Mouse (Mus musculus) kidney, embryonic 14.5 days (tissue): ENCODE measurements around the gene Nhlh1. TPM values are rescaled to one million over a fixed set of nuclear protein-coding genes. Genes with fewer than 3 reads are reported as not detected.

ENCODE experiments used
- ATAC-seq: fragments of 200-750 bp; cut with Nextera tagmentation; 2 replicates; pipeline ENCODE4 v1.8.0; 2017; ENCODE audit warnings: moderate number of reproducible peaks, mild to moderate bottlenecking, moderate TSS enrichment, moderate library complexity; ENCODE audit not compliant: low FRiP score, low TSS enrichment
- H3K27ac ChIP-seq: fragments of 300-500 bp; sonication (generic); 2 replicates; pipeline ENCODE4 v1.5.1; 2014; ENCODE audit warnings: low read depth, mild to moderate bottlenecking, low read length, moderate library complexity, mixed read lengths
- H3K27me3 ChIP-seq: fragments of 300-500 bp; sonication (generic); 2 replicates; pipeline ENCODE4 v1.6.1; 2014; ENCODE audit warnings: mild to moderate bottlenecking, low read length; ENCODE audit not compliant: control insufficient read depth, insufficient read depth
- H3K36me3 ChIP-seq: fragments of 300-500 bp; sonication (generic); 2 replicates; pipeline ENCODE4 v1.6.1; 2014; ENCODE audit warnings: low read length, mixed read lengths; ENCODE audit not compliant: control insufficient read depth, insufficient read depth
- H3K4me1 ChIP-seq: fragments of 300-500 bp; sonication (generic); 2 replicates; pipeline ENCODE4 v1.6.1; 2014; ENCODE audit warnings: low read length, mixed read lengths; ENCODE audit not compliant: control insufficient read depth, insufficient read depth
- H3K4me2 ChIP-seq: fragments of 300-500 bp; sonication (generic); replicated peaks from 2 replicates; pipeline ENCODE4 v1.6.1; 2014; ENCODE audit warnings: low read depth, mild to moderate bottlenecking, low read length
- H3K4me3 ChIP-seq: fragments of 300-500 bp; sonication (generic); 2 replicates; pipeline ENCODE4 v1.5.1; 2014; ENCODE audit warnings: mild to moderate bottlenecking, low read length
- H3K9ac ChIP-seq: fragments of 300-500 bp; sonication (generic); 2 replicates; pipeline ENCODE4 v1.6.1; 2014; ENCODE audit warnings: low read depth, mild to moderate bottlenecking, low read length, moderate library complexity
- H3K9me3 ChIP-seq: fragments of 300-500 bp; sonication (generic); 2 replicates; pipeline ENCODE4 v1.6.1; 2016; ENCODE audit warnings: low read length; ENCODE audit not compliant: control insufficient read depth
- WGBS: fragments of 180-500 bp; shearing (Covaris S2); extraction: QIAGEN DNeasy Blood & Tissue Kit; methylation state at CpG from one replicate; pipeline ENCODE4 v1.1.7; 2014; 5-methylcytosine and 5-hydroxymethylcytosine counted together
- polyA plus RNA-seq: library from polyadenylated mRNA; unstranded; fragments of >200 nt; fragmentation: Nextera tagmentation; extraction: Ambion mirVana; gene quantifications from 2 replicates; pipeline ENCODE4 v1.2.1, GENCODE M21; 2014

Gene Nhlh1
- polyA plus RNA-seq, 1 experiment from 2014 or later = not detected

DNA sequence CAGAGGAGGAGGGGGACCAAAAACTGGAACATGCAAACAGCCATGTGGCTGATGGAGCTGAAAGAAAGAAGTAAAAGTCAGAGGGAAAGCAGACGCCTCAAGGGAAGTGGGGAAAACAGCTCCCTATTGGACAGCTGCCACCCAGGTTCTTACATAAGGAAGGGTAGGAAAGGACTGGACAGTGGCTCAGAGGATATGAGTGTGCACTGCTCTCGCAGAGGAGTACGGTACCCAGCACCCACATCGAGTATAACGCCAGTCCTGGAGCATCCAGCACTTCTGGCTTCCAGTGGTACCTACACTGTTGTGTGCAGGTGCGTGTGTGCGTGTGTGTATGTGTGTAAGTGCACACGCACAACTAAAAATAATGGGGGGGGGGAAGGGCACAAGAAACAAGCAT is 11.0 kb downstream of the Nhlh1 start:
- Histone ChIP-seq H3K4me3 (no peak overlapping the region), H3K27me3 (no peaks in the 10 kb centered on the region), H3K9me3 (no peaks in the 10 kb centered on the region), H3K4me2 (no peak overlapping the region), H3K4me1 (peaks cover 9% of the 10 kb centered on the region; the same call in 1 of the 2 replicates), H3K36me3 (no peaks in the 10 kb centered on the region), H3K27ac (no peak overlapping the region), H3K9ac (no peak overlapping the region)
- no peak; the same call in 1 of the 2 replicates for ATAC-seq
- 73% methylated on average over 8 of the region's 8 CpGs for WGBS

DNA sequence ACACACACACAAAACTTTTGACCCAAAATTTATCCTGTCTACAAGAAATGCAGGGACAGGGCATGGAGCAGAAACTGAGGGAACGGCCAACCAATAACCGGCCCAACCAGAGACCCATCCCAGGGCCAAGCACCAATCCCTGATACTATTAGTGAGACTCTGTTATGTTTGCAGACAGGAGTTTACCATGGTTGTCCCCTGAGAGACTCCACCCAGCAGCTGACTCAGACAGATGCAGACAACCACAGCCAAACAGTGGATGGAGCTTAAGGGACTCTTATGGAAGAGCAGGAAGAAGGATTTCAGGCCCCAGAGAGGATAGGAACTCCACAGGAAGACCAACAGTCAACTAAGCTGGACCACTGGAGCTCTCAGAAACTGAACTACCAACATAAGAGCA is 27.5 kb downstream of the Nhlh1 start:
- H3K9ac ChIP-seq = no peak overlapping the region
- no peaks in the 10 kb centered on the region for H3K27me3 ChIP-seq
- no peaks in the 10 kb centered on the region for H3K36me3 ChIP-seq
- WGBS = 95% methylated on average over 2 of the region's 2 CpGs
- H3K4me2 ChIP-seq = no peak overlapping the region
- no peak for ATAC-seq
- no peak overlapping the region for H3K27ac ChIP-seq
- peaks cover 20% of the 10 kb centered on the region for H3K4me1 ChIP-seq
- no peak overlapping the region for H3K4me3 ChIP-seq
- H3K9me3 ChIP-seq = no peaks in the 10 kb centered on the region

DNA sequence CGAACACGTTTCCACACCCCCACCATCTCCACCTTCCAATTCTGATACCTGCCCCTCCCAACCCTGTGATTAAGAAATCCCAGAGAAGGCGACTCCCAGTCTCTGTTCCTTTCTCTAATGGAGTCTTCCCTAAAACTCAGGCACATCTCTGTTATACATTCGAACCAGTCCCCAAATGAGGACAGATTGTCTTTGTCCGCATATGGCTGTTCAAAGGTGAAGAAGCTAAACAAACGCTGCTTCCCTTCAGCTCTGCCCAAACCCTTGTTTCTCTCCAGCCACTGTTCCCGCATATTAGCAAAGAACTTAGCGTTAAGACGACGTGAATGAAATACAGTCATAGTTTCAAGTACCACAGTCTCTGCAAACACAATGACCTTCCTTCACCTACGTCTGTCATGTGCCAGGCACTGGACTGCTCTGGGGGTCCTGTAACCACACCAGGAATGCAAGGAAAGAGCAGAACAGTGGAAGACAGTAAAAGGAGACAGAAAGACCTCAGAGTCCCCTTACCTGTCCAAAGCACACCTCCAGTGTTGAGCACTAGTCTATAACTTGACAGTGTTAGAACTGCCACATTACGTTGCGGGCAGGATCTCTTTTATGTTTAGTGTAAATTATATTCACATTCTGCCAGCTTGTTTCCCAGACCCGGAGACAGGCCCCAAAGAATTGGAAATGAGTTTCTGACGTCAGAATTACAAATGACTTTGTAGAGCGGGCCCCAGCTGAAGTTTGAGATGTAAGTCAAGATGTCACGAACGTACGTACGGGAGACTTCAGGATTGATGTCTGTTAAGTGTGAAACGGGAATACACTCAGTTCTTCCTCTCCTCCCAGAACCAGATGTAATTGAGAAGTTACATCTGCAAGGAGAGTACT is 28.7 kb downstream of the Nhlh1 start, which contains the start of gene Vangl2:
Vangl2 (minus strand) TSS at position 51 of the 882 bp plus-strand sequence.
- Histone ChIP-seq H3K36me3 (peaks cover 4% of the 10 kb centered on the region; the same call in 1 of the 2 replicates), H3K27ac (peak within 1 kb of the TSS; percentile 86), H3K9me3 (no peaks in the 10 kb centered on the region), H3K9ac (peak within 1 kb of the TSS; percentile 93), H3K4me2 (peak within 1 kb of the TSS; percentile 60), H3K4me1 (peaks cover 32% of the 10 kb centered on the region), H3K27me3 (no peaks in the 10 kb centered on the region), H3K4me3 (peak within 1 kb of the TSS; percentile 93)
- 42% methylated on average over 21 of the region's 21 CpGs for WGBS
- no peak for ATAC-seq

DNA sequence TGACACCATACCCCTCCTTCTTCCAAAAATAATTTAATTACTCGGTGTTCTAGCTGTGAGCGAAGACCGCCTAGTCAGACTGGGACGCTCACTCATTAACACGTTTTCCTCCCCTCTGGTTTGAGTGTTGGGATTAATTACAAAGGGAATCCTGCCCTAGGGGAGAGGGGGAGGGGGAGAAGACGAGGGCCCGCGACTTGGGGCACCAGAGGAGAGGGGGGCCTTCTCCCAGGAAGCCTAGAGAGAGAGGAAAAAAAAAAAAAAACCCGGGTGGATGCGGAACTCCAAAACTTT is 29.6 kb downstream of the Nhlh1 start:
- H3K4me3 ChIP-seq = peak overlapping the region; percentile 93; the same call in 1 of the 2 replicates
- H3K9me3 ChIP-seq = no peaks in the 10 kb centered on the region
- WGBS = 9% methylated on average over 10 of the region's 10 CpGs
- H3K4me2 ChIP-seq = peak overlapping the region; percentile 60
- peak; percentile 47 for ATAC-seq
- H3K27me3 ChIP-seq = no peaks in the 10 kb centered on the region
- peak overlapping the region; percentile 86 for H3K27ac ChIP-seq
- peaks cover 32% of the 10 kb centered on the region for H3K4me1 ChIP-seq
- H3K36me3 ChIP-seq = peaks cover 6% of the 10 kb centered on the region; the same call in 1 of the 2 replicates
- H3K9ac ChIP-seq = peak overlapping the region; percentile 93

DNA sequence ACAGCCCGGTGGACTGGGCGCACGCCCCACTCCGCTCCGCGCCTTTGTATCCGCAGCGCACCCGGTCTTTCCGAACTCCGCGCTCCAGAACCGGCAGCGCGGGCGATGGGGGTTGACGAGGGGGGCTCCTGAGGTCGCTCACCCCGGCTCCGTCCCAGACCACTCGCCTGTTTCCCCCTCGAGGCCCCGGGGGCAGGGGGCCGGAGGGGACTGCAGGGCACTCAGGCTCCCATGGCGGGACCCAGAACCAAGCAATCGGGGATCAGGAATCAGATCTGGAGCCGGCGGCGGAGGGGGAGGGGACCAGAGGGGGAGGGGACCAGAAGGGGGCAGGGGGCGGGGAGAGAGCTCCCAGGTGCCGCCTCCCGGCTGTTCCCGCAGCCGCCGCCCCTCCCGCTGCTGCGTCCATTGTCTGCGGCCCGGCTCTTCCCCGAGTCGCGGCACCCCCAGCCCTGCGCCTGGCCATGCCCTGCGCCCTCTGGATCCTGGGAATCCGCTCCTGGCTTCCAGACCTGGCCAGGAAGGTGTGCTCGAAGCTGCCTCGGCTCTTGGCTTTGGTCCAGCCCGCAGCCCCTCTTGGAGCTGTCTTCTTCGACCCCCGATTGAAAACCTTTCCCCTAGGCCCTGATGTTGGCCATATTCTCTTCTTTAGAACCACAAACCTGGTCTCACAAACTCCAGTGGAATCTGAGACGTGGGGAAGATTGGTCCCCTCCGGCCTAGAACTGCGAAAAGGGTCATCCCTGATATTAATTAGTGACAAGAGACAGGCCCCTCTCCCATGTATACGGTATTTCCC is 30.2 kb downstream of the Nhlh1 start:
- Histone ChIP-seq H3K9me3 (no peaks in the 10 kb centered on the region), H3K4me2 (peak overlapping the region; percentile 60), H3K4me3 (peak overlapping the region; percentile 93), H3K27ac (peak overlapping the region; percentile 87), H3K36me3 (peaks cover 6% of the 10 kb centered on the region; the same call in 1 of the 2 replicates), H3K27me3 (no peaks in the 10 kb centered on the region), H3K4me1 (peaks cover 35% of the 10 kb centered on the region), H3K9ac (peak overlapping the region; percentile 93)
- WGBS = under 1% methylated on average over 48 of the region's 54 CpGs
- peak; percentile 90 for ATAC-seq

DNA sequence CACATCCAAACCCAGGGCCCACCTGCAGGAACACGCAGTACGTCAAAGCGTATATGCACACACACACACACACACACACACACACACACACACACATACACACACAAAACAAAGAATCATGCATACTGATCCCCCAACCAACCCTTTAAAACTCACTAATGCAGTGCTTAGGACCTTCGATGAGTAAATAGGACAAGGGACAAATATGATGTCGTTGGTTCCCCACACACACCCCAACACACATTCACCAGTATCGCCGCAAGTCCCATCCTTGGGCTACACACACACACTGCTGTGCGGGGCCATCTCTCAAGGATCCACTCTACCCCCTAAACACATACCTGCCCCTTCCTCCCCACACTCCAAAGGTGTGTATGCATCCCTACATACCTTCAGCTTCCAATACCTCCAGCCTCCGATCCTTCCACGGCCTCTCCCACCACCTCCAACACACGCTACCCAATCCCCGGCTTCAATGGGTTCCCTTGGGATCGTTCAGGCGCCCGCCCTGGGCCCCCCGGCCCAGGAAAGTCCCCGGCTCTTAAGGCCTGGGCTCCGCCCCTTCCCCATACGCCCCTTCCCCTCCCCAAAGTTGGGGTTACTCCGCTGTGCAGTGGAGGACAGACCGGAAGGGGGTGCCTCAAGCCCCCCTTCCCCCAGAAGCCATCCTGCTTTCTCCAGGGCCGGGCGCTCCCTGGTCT is 31.0 kb downstream of the Nhlh1 start:
- H3K27ac ChIP-seq = peak overlapping the region; percentile 87
- H3K4me1 ChIP-seq = peaks cover 35% of the 10 kb centered on the region
- H3K4me2 ChIP-seq = peak overlapping the region; percentile 60
- WGBS = 4% methylated on average over 23 of the region's 23 CpGs
- no peaks in the 10 kb centered on the region for H3K27me3 ChIP-seq
- H3K36me3 ChIP-seq = peaks cover 6% of the 10 kb centered on the region; the same call in 1 of the 2 replicates
- peak overlapping the region; percentile 93 for H3K4me3 ChIP-seq
- H3K9me3 ChIP-seq = no peaks in the 10 kb centered on the region
- H3K9ac ChIP-seq = peak overlapping the region; percentile 93
- peak; percentile 76 for ATAC-seq

DNA sequence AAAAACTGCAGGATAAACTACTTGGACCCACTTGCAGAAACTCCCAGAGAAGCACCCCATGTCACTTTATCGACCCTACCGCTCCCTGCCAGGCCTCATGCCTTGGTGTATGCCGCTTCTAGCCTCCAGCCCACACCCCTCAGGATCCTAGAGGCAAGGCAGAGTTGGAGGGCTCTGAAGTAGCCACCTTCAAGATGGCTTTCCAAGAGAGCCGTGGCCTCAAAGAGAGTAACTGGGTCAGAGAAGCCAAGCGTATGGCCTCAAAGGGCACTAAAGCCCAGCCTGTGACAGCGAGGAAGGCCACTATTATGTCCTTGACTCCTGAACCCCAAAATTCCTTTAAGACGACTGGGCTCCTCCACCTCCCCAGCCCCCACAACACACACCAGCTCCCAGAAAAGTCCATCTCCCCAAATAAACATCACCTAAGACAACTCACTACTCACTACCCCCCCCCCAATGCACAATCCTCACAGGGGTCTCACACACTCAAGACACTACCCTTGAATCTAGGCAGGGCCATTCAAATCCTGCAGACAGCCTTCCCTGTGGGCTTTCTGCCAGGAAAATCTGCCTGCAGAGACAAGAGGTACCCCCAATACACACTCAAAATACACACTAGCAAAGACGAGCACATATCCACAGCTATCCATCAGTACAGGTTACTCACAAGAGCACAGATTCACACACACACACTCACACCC is 32.0 kb downstream of the Nhlh1 start:
- Histone ChIP-seq H3K27me3 (no peaks in the 10 kb centered on the region), H3K4me2 (peak overlapping the region; percentile 60), H3K4me3 (peak overlapping the region; percentile 93), H3K36me3 (peaks cover 6% of the 10 kb centered on the region; the same call in 1 of the 2 replicates), H3K4me1 (peaks cover 39% of the 10 kb centered on the region), H3K9me3 (no peaks in the 10 kb centered on the region), H3K27ac (no peak overlapping the region), H3K9ac (peak overlapping the region; percentile 93; the same call in 1 of the 2 replicates)
- no peak for ATAC-seq
- 50% methylated on average over 8 of the region's 8 CpGs for WGBS
